Mouse (Mus musculus): ENCODE measurements around the gene Cxcl10.

Cxcl10 gene

GRCm38 (mm10) chr5:92321631-92322400 is 26.9 kb downstream of the Cxcl10 start:
- peak; percentile 98 for DNase-seq (ENCODE audit: extremely low read depth, low read depth, low spot score)

GRCm38 (mm10) chr5:92318596-92318995 is 30.1 kb downstream of the Cxcl10 start:
- no peak for DNase-seq (ENCODE audit: extremely low read depth, low read depth, low spot score)

DNA sequence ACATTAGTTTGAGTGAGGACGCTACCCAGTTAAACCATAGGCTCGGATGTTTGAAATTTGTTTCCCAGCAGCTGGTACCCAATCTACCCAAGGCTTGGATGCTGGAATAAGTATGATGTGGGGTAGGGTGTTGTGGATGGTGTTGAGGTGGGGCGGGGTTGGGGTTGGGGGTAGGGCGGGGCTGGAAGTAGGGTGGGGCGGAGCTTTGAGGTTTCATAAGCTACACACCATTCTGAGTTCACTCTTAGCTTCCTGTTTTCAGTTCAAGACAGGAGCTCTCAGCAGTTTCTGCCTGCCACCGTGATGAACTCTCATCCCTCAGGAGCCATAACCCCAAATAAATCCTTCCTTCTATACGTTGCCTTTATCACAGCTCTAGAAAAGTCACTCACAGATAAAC is 30.6 kb downstream of the Cxcl10 start:
- DNase-seq (ENCODE audit: extremely low read depth, low read depth, low spot score): no peak

DNA sequence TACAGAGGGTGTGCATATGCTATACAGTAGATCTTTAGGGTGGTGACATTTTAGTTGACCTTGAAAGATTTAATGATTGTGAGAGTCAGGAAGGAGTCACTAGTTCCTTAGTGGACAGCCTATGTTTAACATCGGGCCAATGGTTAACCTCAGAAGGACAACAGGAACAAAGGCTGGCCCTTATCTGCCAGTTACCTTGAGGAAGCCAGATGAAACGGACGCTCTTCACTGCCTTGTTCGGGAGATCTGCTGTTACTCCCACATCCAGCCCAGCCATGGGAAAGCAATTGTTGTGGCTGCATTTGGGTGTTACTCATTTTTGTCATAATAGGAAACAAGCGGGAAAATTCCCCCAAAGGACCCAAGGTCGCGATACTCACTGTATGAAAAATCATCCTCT is 34.9 kb downstream of the Cxcl10 start:
- DNase-seq (ENCODE audit: extremely low read depth, low read depth, low spot score): no peak

DNA sequence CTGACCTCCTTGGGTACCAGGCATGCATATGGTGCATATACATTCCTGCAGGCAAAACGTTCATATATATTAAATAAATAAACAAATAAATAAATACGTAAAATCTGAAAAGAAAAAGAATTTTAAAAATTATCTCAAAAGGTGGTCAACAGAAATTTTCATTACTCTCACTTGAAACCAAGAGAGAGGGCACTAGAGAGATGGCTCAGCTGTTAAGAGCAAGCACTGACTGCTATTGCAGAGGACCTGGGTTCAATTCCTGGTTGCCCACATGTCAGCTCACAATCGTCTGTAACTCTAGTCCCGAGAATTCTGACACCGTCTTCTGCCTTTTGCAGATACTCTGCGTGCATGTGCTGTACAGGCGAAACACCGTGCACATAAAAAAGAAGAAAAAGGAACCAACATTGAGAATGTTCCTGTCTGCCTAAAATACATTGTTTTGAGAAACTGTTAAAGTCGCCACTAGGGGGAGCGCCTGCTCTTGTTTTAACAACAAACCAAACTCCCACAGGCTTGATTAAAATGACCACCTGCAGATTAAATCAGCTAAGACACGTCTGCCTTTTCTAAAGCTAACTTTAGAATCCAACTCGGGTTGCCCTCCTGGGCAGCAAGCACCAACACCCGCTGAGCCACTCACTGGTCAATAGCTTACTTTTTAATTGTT is 36.5 kb downstream of the Cxcl10 start:
- no peak for DNase-seq (ENCODE audit: extremely low read depth, low read depth, low spot score)

DNA sequence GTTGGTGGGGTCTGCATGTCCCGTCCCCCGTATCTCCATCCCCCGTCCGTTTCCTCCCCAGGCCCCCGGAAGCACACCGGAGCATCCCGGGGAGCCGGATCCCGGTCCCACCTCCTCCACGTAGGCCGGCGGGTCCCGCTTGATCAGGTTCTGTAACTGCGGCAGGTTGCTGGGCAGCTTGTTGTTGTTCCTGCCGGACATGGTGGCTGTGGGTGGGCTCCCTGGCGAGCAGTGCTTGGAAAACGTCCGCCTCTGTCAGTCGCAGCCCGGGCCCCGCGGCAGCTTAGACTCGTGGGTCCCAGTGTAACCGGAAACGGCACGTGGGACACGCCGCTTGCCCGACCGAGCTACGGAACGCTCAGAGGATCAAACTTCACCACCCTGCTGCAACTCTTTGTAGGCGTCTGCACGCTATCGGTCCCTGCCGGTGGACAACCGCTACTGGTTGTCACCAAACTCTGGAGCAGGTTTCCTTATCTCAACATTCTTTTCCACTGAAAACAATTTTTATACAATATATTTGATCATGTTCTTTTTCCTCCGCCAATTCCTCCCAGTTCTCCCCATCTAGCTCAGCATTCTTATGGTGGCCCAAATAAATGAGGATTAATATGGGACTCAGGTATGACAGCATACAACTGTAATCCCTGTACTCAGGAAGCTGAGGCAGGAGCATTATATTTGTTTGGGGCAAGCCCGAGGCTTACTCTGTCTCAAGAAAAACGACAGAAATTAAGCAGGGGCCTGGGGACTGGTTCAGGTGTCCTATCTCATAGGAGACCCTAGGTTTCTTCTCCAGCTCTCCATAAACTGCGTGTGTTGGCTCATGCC is 38.8 kb downstream of the Cxcl10 start, which contains the start of gene Sdad1:
Gene Sdad1, minus strand, starts transcription at position 799 of the 831 bp plus-strand sequence.
- DNase-seq (ENCODE audit: extremely low read depth, low read depth, low spot score): no peak

GRCm38 (mm10) chr5:92304291-92304690 is 44.4 kb downstream of the Cxcl10 start:
- no peak for DNase-seq (ENCODE audit: extremely low read depth, low read depth, low spot score)

DNA sequence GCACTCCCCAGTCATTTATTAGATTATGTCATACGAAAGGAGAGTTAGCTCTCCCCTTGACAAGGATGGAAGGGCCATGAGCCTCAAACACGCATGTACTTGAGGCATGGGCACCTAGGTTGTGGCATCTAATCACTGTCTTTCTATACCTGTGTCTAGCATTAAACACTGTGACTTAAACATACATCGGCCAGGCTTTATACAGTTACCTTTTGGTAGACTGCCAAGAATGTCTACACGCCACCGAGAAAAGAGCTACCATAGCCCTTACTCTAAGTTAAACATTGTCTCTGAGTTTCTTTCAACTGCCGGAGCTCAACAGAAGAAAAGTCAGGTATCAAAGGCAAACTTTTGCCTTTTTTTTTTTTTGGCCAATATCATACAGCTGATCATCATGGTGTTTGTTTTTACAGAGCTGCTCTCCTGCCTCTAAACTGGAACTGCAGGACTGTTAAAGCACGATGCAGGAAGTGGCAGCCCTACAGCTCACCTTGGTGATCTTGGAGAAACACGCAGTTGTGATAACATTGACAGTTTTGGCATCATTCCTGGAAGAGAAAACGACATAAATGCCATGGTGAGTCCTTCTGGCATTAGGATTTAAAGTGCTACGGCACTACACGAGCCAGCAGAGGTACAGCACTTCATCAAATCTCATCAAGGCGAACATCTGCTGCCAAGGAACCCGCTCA is 46.4 kb downstream of the Cxcl10 start:
- no peak for DNase-seq (ENCODE audit: extremely low read depth, low read depth, low spot score)

Measured in fat pad, adult 2 months (tissue).